Mouse (Mus musculus) CD4-positive, CD25-positive, alpha-beta regulatory T cell, adult 2 months (primary cell): Measurements from ENCODE around the gene Il16.

Experiments used
- DNase-seq: peaks from one replicate; pipeline ENCODE4 v3.0.0-alpha.2; 2012; ENCODE audit warnings: low read depth, low spot score

Gene Il16

GRCm38 (mm10) chr7:83695449-83696212 lies 49.9 kb downstream of the Il16 start:
- peak; percentile 70 for DNase-seq

- no peak for DNase-seq
Observed at GRCm38 (mm10) chr7:83682640-83683274, 62.8 kb downstream of the Il16 start.

- no peak for DNase-seq
Observed at GRCm38 (mm10) chr7:83678506-83678905, 67.0 kb downstream of the Il16 start.

GRCm38 (mm10) chr7:83677296-83677695 lies 68.2 kb downstream of the Il16 start:
- no peak for DNase-seq

- DNase-seq, result peak; percentile 75
Observed at GRCm38 (mm10) chr7:83675545-83676254, 69.8 kb downstream of the Il16 start.

GRCm38 (mm10) chr7:83671573-83671972 lies 74.0 kb downstream of the Il16 start:
- DNase-seq, result no peak

GRCm38 (mm10) chr7:83668724-83669123 lies 76.8 kb downstream of the Il16 start:
- DNase-seq, result peak; percentile 43

GRCm38 (mm10) chr7:83667936-83668645 lies 77.4 kb downstream of the Il16 start:
- DNase-seq, result no peak

- no peak for DNase-seq
Observed at GRCm38 (mm10) chr7:83666087-83666595, 79.4 kb downstream of the Il16 start.

- DNase-seq, result no peak
Observed at GRCm38 (mm10) chr7:83662711-83663375, 82.7 kb downstream of the Il16 start.

GRCm38 (mm10) chr7:83661763-83662162 lies 83.8 kb downstream of the Il16 start:
- no peak for DNase-seq

GRCm38 (mm10) chr7:83661031-83661430 lies 84.5 kb downstream of the Il16 start:
- DNase-seq, result peak; percentile 65

GRCm38 (mm10) chr7:83660273-83660691 lies 85.2 kb downstream of the Il16 start:
- DNase-seq, result peak; percentile 90

GRCm38 (mm10) chr7:83659159-83660065 lies 86.1 kb downstream of the Il16 start:
- peak; percentile 83 for DNase-seq

GRCm38 (mm10) chr7:83658716-83659115 lies 86.8 kb downstream of the Il16 start:
- DNase-seq, result no peak

- DNase-seq, result peak; percentile 91
Observed at GRCm38 (mm10) chr7:83654938-83655630, 90.4 kb downstream of the Il16 start.

- no peak for DNase-seq
Observed at GRCm38 (mm10) chr7:83654196-83654595, 91.3 kb downstream of the Il16 start.

GRCm38 (mm10) chr7:83653605-83654051 lies 91.9 kb downstream of the Il16 start:
- DNase-seq, result no peak

- DNase-seq, result peak; percentile 49
Observed at GRCm38 (mm10) chr7:83652498-83652897, 93.0 kb downstream of the Il16 start.
